Mouse (Mus musculus): ENCODE measurements around the gene Ank2.

Gene Ank2

GRCm38 (mm10) chr3:126916381-126916780, 582.8 kb downstream of the Ank2 start:
- ATAC-seq (ENCODE audit: low TSS enrichment), result no peak

DNA sequence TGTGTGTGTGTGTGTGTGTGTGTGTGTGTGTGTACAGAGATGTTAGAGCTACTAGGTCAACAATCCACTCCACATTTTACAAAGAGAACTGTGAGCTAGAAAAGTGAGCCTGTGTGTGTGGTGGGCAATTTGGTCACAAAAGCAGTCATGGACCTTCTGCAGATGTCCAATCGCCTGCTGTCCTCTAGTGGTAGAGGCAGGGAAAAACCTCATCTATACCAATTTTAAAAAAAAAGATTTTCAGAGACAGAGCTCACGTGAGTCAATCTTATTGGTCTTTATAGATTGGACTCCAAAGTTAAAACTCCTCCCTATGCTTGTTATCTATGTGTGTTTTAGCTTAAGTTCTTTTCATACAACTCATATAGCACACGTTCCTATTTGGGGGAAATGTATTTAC, 595.6 kb downstream of the Ank2 start:
- ATAC-seq (ENCODE audit: low TSS enrichment), result peak; percentile 84

DNA sequence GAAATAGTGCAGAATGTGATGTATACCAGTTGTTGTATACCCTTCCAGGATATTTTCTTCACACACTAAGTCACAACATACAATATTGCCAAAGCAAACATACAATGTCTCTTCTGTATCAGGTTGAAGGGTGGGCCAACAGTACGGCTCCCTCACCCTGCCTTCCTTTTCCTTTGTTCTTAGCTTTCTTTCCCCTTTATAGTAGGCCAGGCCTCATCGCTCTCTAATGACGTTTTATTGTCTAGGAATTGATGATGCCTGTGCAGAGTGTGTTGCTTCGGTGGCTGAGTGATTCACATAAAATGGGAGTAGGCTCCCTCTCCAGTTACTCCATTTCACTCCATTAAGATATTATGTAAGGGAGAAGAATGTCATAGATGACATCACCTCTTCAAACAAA, 612.5 kb downstream of the Ank2 start:
- no peak for ATAC-seq (ENCODE audit: low TSS enrichment)

DNA sequence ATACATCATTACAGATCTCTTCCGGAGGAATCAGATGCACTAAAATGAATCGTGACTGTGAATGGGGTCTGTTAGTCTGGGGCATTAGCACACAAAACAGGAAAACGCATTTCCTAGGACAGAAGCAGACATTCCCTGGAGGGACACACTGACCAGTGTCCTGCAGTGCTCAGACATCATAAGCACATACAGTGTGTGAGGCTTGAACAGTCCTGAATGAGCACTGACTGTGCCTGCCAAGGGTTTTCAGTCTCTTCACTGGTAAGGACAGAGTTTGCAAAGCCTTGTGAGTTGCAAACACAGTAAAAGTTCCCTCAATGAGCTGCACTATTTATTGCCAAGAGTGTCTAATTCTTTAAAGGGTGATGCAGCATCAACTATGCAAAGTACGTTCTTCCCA, 613.1 kb downstream of the Ank2 start:
- ATAC-seq (ENCODE audit: low TSS enrichment), result no peak

DNA sequence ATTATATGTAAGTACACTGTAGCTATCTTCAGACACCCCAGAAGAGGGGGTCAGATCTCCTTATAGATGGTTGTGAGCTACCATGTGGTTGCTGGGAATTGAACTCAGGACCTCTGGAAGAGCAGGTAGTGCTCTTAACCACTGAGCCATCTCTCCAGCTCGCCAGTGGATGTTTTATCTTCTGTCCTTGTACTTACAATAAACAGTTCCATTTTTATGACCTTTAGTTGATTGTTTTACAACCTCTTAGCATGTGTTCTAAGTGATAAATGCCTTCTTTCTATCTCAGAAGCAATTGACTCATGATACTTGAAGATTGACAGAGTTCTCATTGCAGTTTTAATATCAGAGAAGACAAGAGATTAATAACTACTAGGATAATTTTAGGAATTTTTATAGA, 620.9 kb downstream of the Ank2 start:
- ATAC-seq (ENCODE audit: low TSS enrichment), result no peak
